Mouse (Mus musculus): Measurements from ENCODE around the gene Aldh4a1. TPM values are rescaled to one million over a fixed set of nuclear protein-coding genes. Genes with fewer than 3 reads are reported as not detected.

Gene Aldh4a1
- total and polyA plus RNA-seq, 2 experiments, result 288 to 557 TPM

GRCm38 (mm10) chr4:139584704-139585103 lies 38.0 kb upstream of the Aldh4a1 start:
- Histone ChIP-seq H3K4me1 (ENCODE audit: control insufficient read depth, insufficient read depth, low read length) (peaks cover 76% of the 10 kb centered on the region), H3K27me3 (ENCODE audit: control insufficient read depth, insufficient read depth, low read length) (no peaks in the 10 kb centered on the region), H3K9ac (ENCODE audit: low read depth, low read length) (no peak overlapping the region), H3K79me2 (ENCODE audit: control insufficient read depth, insufficient read depth, low read length) (peaks cover 66% of the 10 kb centered on the region; the same call in 1 of the 2 replicates), H3K4me3 (ENCODE audit: insufficient read depth, low read depth, low read length) (no peak overlapping the region), H3K36me3 (ENCODE audit: control insufficient read depth, insufficient read depth, low read length) (no peaks in the 10 kb centered on the region), H3K27ac (replicated peaks; ENCODE audit: insufficient read depth, low read depth, low read length) (peak overlapping the region; percentile 6)
- WGBS, result 58% methylated on average over 11 of the region's 11 CpGs
- TF ChIP-seq POLR2A (IDR thresholded peaks at IDR 0.05; ENCODE audit: extremely low read depth, insufficient read depth, low read length) (no peak), CTCF (IDR thresholded peaks at IDR 0.05; ENCODE audit: low read depth, low read length) (no peak)
- DNase-seq (ENCODE audit: extremely low read depth, low read depth, low spot score), result peak; percentile 67

- no peak overlapping the region for H3K9ac ChIP-seq (ENCODE audit: low read depth, low read length)
- H3K27me3 ChIP-seq (ENCODE audit: control insufficient read depth, insufficient read depth, low read length), result no peaks in the 10 kb centered on the region
- WGBS, result 48% methylated on average over 7 of the region's 7 CpGs
- peak; percentile 82 for DNase-seq (ENCODE audit: extremely low read depth, low read depth, low spot score)
- H3K79me2 ChIP-seq (ENCODE audit: control insufficient read depth, insufficient read depth, low read length), result peaks cover 72% of the 10 kb centered on the region; the same call in 1 of the 2 replicates
- H3K4me3 ChIP-seq (ENCODE audit: insufficient read depth, low read depth, low read length), result no peak overlapping the region
- no peak for TF ChIP-seq POLR2A (IDR thresholded peaks at IDR 0.05; ENCODE audit: extremely low read depth, insufficient read depth, low read length)
- H3K4me1 ChIP-seq (ENCODE audit: control insufficient read depth, insufficient read depth, low read length), result peaks cover 67% of the 10 kb centered on the region
- peak overlapping the region; percentile 26 for H3K27ac ChIP-seq (replicated peaks; ENCODE audit: insufficient read depth, low read depth, low read length)
- H3K36me3 ChIP-seq (ENCODE audit: control insufficient read depth, insufficient read depth, low read length), result no peaks in the 10 kb centered on the region
These were observed 37.0 kb upstream of the Aldh4a1 start for GRCm38 (mm10) chr4:139585713-139586112.

- peaks cover 53% of the 10 kb centered on the region for H3K4me1 ChIP-seq (ENCODE audit: control insufficient read depth, insufficient read depth, low read length)
- H3K4me3 ChIP-seq (ENCODE audit: insufficient read depth, low read depth, low read length), result no peak overlapping the region
- no peaks in the 10 kb centered on the region for H3K36me3 ChIP-seq (ENCODE audit: control insufficient read depth, insufficient read depth, low read length)
- H3K9ac ChIP-seq (ENCODE audit: low read depth, low read length), result peak overlapping the region; percentile 32; the same call in 1 of the 2 replicates
- H3K79me2 ChIP-seq (ENCODE audit: control insufficient read depth, insufficient read depth, low read length), result peaks cover 80% of the 10 kb centered on the region; the same call in 1 of the 2 replicates
- peak; percentile 82 for DNase-seq (ENCODE audit: extremely low read depth, low read depth, low spot score)
- peak overlapping the region; percentile 61 for H3K27ac ChIP-seq (replicated peaks; ENCODE audit: insufficient read depth, low read depth, low read length)
- H3K27me3 ChIP-seq (ENCODE audit: control insufficient read depth, insufficient read depth, low read length), result no peaks in the 10 kb centered on the region
- WGBS, result 15% methylated on average over 4 of the region's 4 CpGs
- TF ChIP-seq CTCF (IDR thresholded peaks at IDR 0.05; ENCODE audit: low read depth, low read length) (no peak), POLR2A (IDR thresholded peaks at IDR 0.05; ENCODE audit: extremely low read depth, insufficient read depth, low read length) (no peak)
These were observed 35.3 kb upstream of the Aldh4a1 start for GRCm38 (mm10) chr4:139587370-139587769.

- peaks cover 80% of the 10 kb centered on the region; the same call in 1 of the 2 replicates for H3K79me2 ChIP-seq (ENCODE audit: control insufficient read depth, insufficient read depth, low read length)
- no peaks in the 10 kb centered on the region for H3K27me3 ChIP-seq (ENCODE audit: control insufficient read depth, insufficient read depth, low read length)
- no peak overlapping the region for H3K4me3 ChIP-seq (ENCODE audit: insufficient read depth, low read depth, low read length)
- peak overlapping the region; percentile 61 for H3K27ac ChIP-seq (replicated peaks; ENCODE audit: insufficient read depth, low read depth, low read length)
- no peak overlapping the region for H3K9ac ChIP-seq (ENCODE audit: low read depth, low read length)
- no peak for TF ChIP-seq POLR2A (IDR thresholded peaks at IDR 0.05; ENCODE audit: extremely low read depth, insufficient read depth, low read length)
- TF ChIP-seq CTCF (IDR thresholded peaks at IDR 0.05; ENCODE audit: low read depth, low read length), result no peak
- DNase-seq (ENCODE audit: extremely low read depth, low read depth, low spot score), result peak; percentile 82
- H3K4me1 ChIP-seq (ENCODE audit: control insufficient read depth, insufficient read depth, low read length), result peaks cover 49% of the 10 kb centered on the region
- H3K36me3 ChIP-seq (ENCODE audit: control insufficient read depth, insufficient read depth, low read length), result no peaks in the 10 kb centered on the region
- WGBS, result 24% methylated on average over 4 of the region's 4 CpGs
These were observed 34.9 kb upstream of the Aldh4a1 start for GRCm38 (mm10) chr4:139587773-139588172.

GRCm38 (mm10) chr4:139589351-139590027 lies 33.2 kb upstream of the Aldh4a1 start:
- TF ChIP-seq POLR2A (IDR thresholded peaks at IDR 0.05; ENCODE audit: extremely low read depth, insufficient read depth, low read length) (no peak), CTCF (IDR thresholded peaks at IDR 0.05; ENCODE audit: low read depth, low read length) (no peak)
- no peak overlapping the region for H3K4me3 ChIP-seq (ENCODE audit: insufficient read depth, low read depth, low read length)
- H3K4me1 ChIP-seq (ENCODE audit: control insufficient read depth, insufficient read depth, low read length), result peaks cover 35% of the 10 kb centered on the region

GRCm38 (mm10) chr4:139590446-139590845 lies 32.2 kb upstream of the Aldh4a1 start:
- no peak for DNase-seq (ENCODE audit: extremely low read depth, low read depth, low spot score)
- Histone ChIP-seq H3K4me1 (ENCODE audit: control insufficient read depth, insufficient read depth, low read length) (peaks cover 32% of the 10 kb centered on the region), H3K4me3 (ENCODE audit: insufficient read depth, low read depth, low read length) (no peak overlapping the region), H3K27ac (replicated peaks; ENCODE audit: insufficient read depth, low read depth, low read length) (no peak overlapping the region), H3K9ac (ENCODE audit: low read depth, low read length) (no peak overlapping the region), H3K36me3 (ENCODE audit: control insufficient read depth, insufficient read depth, low read length) (no peaks in the 10 kb centered on the region), H3K79me2 (ENCODE audit: control insufficient read depth, insufficient read depth, low read length) (peaks cover 80% of the 10 kb centered on the region), H3K27me3 (ENCODE audit: control insufficient read depth, insufficient read depth, low read length) (no peaks in the 10 kb centered on the region)
- WGBS, result 87% methylated on average over 4 of the region's 4 CpGs
- TF ChIP-seq CTCF (IDR thresholded peaks at IDR 0.05; ENCODE audit: low read depth, low read length) (no peak), POLR2A (IDR thresholded peaks at IDR 0.05; ENCODE audit: extremely low read depth, insufficient read depth, low read length) (no peak)

More at GRCm38 (mm10) chr4:139589351-139590027, 33.2 kb upstream of the Aldh4a1 start:
- DNase-seq (ENCODE audit: extremely low read depth, low read depth, low spot score), result no peak
- Histone ChIP-seq H3K27ac (replicated peaks; ENCODE audit: insufficient read depth, low read depth, low read length) (no peak overlapping the region), H3K27me3 (ENCODE audit: control insufficient read depth, insufficient read depth, low read length) (no peaks in the 10 kb centered on the region), H3K9ac (ENCODE audit: low read depth, low read length) (no peak overlapping the region), H3K36me3 (ENCODE audit: control insufficient read depth, insufficient read depth, low read length) (no peaks in the 10 kb centered on the region), H3K79me2 (ENCODE audit: control insufficient read depth, insufficient read depth, low read length) (peaks cover 73% of the 10 kb centered on the region)
- WGBS, result 78% methylated on average over 5 of the region's 5 CpGs
